29 mouse cellular contexts compared by ENCODE assay signal in genomic region chr11:110257911-110258310, GRCm38 (mm10). TPM values are rescaled to one million over a fixed set of nuclear protein-coding genes. Genes with fewer than 3 reads are reported as not detected.
"Had no signal": no experiment of that assay in that cellular context is flagged by ENCODE, and none has a peak within 500 bp of the region (broad histone marks: within the 10 kb centered on the region; RNA-seq: fewer than 3 reads in every experiment).

No protein-coding gene starts in this region.

- DNase-seq: gastrocnemius, adult 2 months; gastrocnemius, postnatal 10 days; gastrocnemius, postnatal 25 days; heart, adult 18-20 months; heart, postnatal 10 days; heart, postnatal 4 days; kidney, adult 18-20 months; kidney, adult 8-10 months; kidney, postnatal 14 days; kidney, postnatal 36 days; layer of hippocampus, adult 9-11 months; layer of hippocampus, postnatal 36 days; liver; liver, embryonic 13.5 days; liver, postnatal 0 days had no signal

- H3K4me2 ChIP-seq: heart, embryonic 12.5 days; hindbrain, embryonic 12.5 days; hindbrain, embryonic 14.5 days; intestine, embryonic 15.5 days; limb, embryonic 12.5 days; liver, embryonic 11.5 days; liver, embryonic 13.5 days; liver, embryonic 15.5 days had no signal

- H3K27me3 ChIP-seq: heart, embryonic 12.5 days; hindbrain, embryonic 12.5 days; intestine, embryonic 15.5 days; limb, embryonic 12.5 days; liver, embryonic 13.5 days; liver, embryonic 15.5 days had no signal

- ATAC-seq: hindbrain, embryonic 16.5 days; inflammation-experienced regulatory T-cells, adult 6 months; intestine, embryonic 15.5 days; intestine, postnatal 0 days; liver, postnatal 0 days had no signal

- H3K4me1 ChIP-seq: heart, embryonic 10.5 days; heart, embryonic 12.5 days; hindbrain, embryonic 10.5 days; hindbrain, embryonic 12.5 days; intestine, embryonic 15.5 days; limb, embryonic 10.5 days; limb, embryonic 12.5 days; liver, embryonic 13.5 days; liver, embryonic 15.5 days had no signal

- H3K4me3 ChIP-seq: gastrocnemius, adult 2 months; heart, embryonic 10.5 days; heart, embryonic 12.5 days; hindbrain, embryonic 10.5 days; hindbrain, embryonic 12.5 days; intestine, embryonic 15.5 days; limb, embryonic 10.5 days; limb, embryonic 12.5 days; liver, embryonic 13.5 days; liver, embryonic 15.5 days had no signal

- H3K27ac ChIP-seq: gastrocnemius, adult 2 months; heart, embryonic 10.5 days; hindbrain, embryonic 10.5 days; hindbrain, embryonic 12.5 days; hindbrain, embryonic 14.5 days; intestine, embryonic 15.5 days; limb, embryonic 10.5 days; limb, embryonic 12.5 days; liver, embryonic 13.5 days; liver, embryonic 15.5 days had no signal

- H3K9ac ChIP-seq: heart, embryonic 12.5 days; hindbrain, embryonic 12.5 days; hindbrain, embryonic 14.5 days; intestine, embryonic 15.5 days; limb, embryonic 12.5 days; liver, embryonic 13.5 days; liver, embryonic 15.5 days; liver, postnatal 0 days had no signal

- H3K36me3 ChIP-seq: heart, embryonic 10.5 days; heart, embryonic 12.5 days; hindbrain, embryonic 10.5 days; hindbrain, embryonic 12.5 days; intestine, embryonic 15.5 days; limb, embryonic 10.5 days; limb, embryonic 12.5 days; liver, embryonic 13.5 days; liver, embryonic 15.5 days had no signal

- H3K9me3 ChIP-seq: heart, embryonic 10.5 days; intestine, embryonic 15.5 days; limb, embryonic 10.5 days; limb, embryonic 12.5 days; liver, embryonic 13.5 days; liver, embryonic 15.5 days had no signal

RNA-seq across cellular contexts. Expression of gene Abca6, which starts 6.3 kb away (rescaled TPM):
- polyA plus RNA-seq: inflammation-experienced regulatory T-cells, adult 6 months; kidney, embryonic 14.5 days had no signal
